15 mouse cellular contexts compared by ENCODE assay signal in genomic region chr17:60423570-60423969, GRCm38 (mm10).
"Had no signal": no experiment of that assay in that cellular context is flagged by ENCODE, and none has a peak within 500 bp of the region (broad histone marks: within the 10 kb centered on the region; RNA-seq: fewer than 3 reads in every experiment).

No protein-coding gene starts in this region.

- H3K4me1 ChIP-seq: lung, embryonic 15.5 days; megakaryocyte, embryonic 14.5 days; midbrain, embryonic 13.5 days; midbrain, embryonic 15.5 days; neural tube, embryonic 12.5 days; stomach, embryonic 15.5 days had no signal

- H3K4me3 ChIP-seq: lung, embryonic 15.5 days; megakaryocyte, embryonic 14.5 days; midbrain, embryonic 13.5 days; midbrain, embryonic 15.5 days; neural tube, embryonic 12.5 days; stomach, embryonic 15.5 days had no signal

- H3K36me3 ChIP-seq: lung, embryonic 15.5 days; midbrain, embryonic 13.5 days; midbrain, embryonic 15.5 days; neural tube, embryonic 12.5 days; stomach, embryonic 15.5 days had no signal

- DNase-seq: lung, adult 2 months; lung, postnatal 14 days; lung, postnatal 36 days; right cerebral cortex, postnatal 14 days; thymus, adult 2 months; thymus, postnatal 14 days; thymus, postnatal 36 days had no signal

- H3K27me3 ChIP-seq: lung, embryonic 15.5 days; megakaryocyte, embryonic 14.5 days; midbrain, embryonic 13.5 days; midbrain, embryonic 15.5 days; neural tube, embryonic 12.5 days; stomach, embryonic 15.5 days had no signal

- H3K9me3 ChIP-seq: lung, embryonic 15.5 days; megakaryocyte, embryonic 14.5 days; midbrain, embryonic 13.5 days; midbrain, embryonic 15.5 days; neural tube, embryonic 12.5 days; stomach, embryonic 15.5 days had no signal

- H3K27ac ChIP-seq: lung, embryonic 15.5 days; macrophage; midbrain, embryonic 13.5 days; midbrain, embryonic 15.5 days; neural tube, embryonic 12.5 days; stomach, embryonic 15.5 days; stomach, postnatal 0 days had no signal

- H3K9ac ChIP-seq: lung, embryonic 15.5 days; midbrain, embryonic 13.5 days; midbrain, embryonic 15.5 days; neural tube, embryonic 12.5 days; stomach, embryonic 15.5 days had no signal
